Mouse (Mus musculus) CH12.LX (cell line): ENCODE data around the gene Zdhhc4. TPM values are rescaled to one million over a fixed set of nuclear protein-coding genes. Genes with fewer than 3 reads are reported as not detected.

Experiments used
- DNase-seq: peaks from one replicate; pipeline ENCODE4 v3.0.0-alpha.2; 2013; ENCODE audit errors: extremely low read depth
- H3K27ac ChIP-seq: 2 replicates; pipeline ENCODE4 v1.5.1; 2012; ENCODE audit warnings: low read depth, mild to moderate bottlenecking, control low read depth, moderate library complexity; ENCODE audit not compliant: insufficient read depth
- H3K27me3 ChIP-seq: replicated peaks from 2 replicates; pipeline ENCODE3; 2012; ENCODE audit warnings: inconsistent platforms
- H3K36me3 ChIP-seq, 2 experiments: replicated peaks in 1 of 2; 2 replicates each; pipeline versions ENCODE3 to v1.6.1; 2012; ENCODE audit warnings: inconsistent platforms in 1 of 2, low read length in 1 of 2, mild to moderate bottlenecking in 1 of 2, mixed read lengths in 1 of 2, moderate library complexity in 1 of 2; ENCODE audit not compliant: control insufficient read depth in 1 of 2, insufficient read depth in 1 of 2
- H3K4me1 ChIP-seq, 2 experiments: 2 replicates each; pipeline ENCODE4 v1.6.1; 2012; ENCODE audit warnings: inconsistent platforms in 1 of 2, moderate library complexity in 1 of 2; ENCODE audit not compliant: insufficient read depth in 2 of 2, control insufficient read depth in 1 of 2
- H3K4me2 ChIP-seq: 2 replicates; pipeline ENCODE4 v1.6.1; 2012; ENCODE audit warnings: low read depth, mild to moderate bottlenecking, control low read depth; ENCODE audit not compliant: poor library complexity, insufficient read depth, severe bottlenecking
- H3K4me3 ChIP-seq, 3 experiments: fragments of 150-350 bp in 1 of 3; sonication (generic) in 1 of 3; replicated peaks in 1 of 3; 2 replicates each; pipeline versions ENCODE3 to v1.5.1; 2011 to 2012; ENCODE audit warnings: low read depth in 2 of 3, low read length in 2 of 3, mild to moderate bottlenecking in 2 of 3, moderate library complexity in 2 of 3, control low read depth in 1 of 3, improper control_type of control experiment in 1 of 3, inconsistent platforms in 1 of 3, mixed read lengths in 1 of 3; ENCODE audit not compliant: poor library complexity in 1 of 3
- H3K79me2 ChIP-seq: replicated peaks from 2 replicates; pipeline ENCODE4 v1.6.1; 2012; ENCODE audit warnings: mild to moderate bottlenecking, moderate library complexity; ENCODE audit not compliant: control insufficient read depth, poor library complexity, insufficient read depth, severe bottlenecking; ENCODE audit errors: extremely low read depth
- H3K9ac ChIP-seq: 2 replicates; pipeline ENCODE4 v1.6.1; 2012; ENCODE audit warnings: low read depth, mild to moderate bottlenecking, control low read depth, moderate library complexity; ENCODE audit not compliant: insufficient read depth
- H3K9me3 ChIP-seq: replicated peaks from 2 replicates; pipeline ENCODE3; 2012; ENCODE audit warnings: low read length, inconsistent platforms, mixed read lengths
- BHLHE40 ChIP-seq: IDR thresholded peaks from 2 replicates; pipeline ENCODE4 v1.6.1; 2011; ENCODE audit warnings: mild to moderate bottlenecking, low read depth, low read length, improper control_type of control experiment
- CHD1 ChIP-seq: IDR thresholded peaks from 2 replicates; pipeline ENCODE4 v1.6.1; 2012; ENCODE audit warnings: low read depth, low read length, improper control_type of control experiment, inconsistent platforms
- CTCF ChIP-seq, 2 experiments: IDR thresholded peaks in 1 of 2; conservative IDR thresholded peaks in 1 of 2; 2 replicates each; pipeline ENCODE4 v1.5.1; 2011 to 2012; ENCODE audit warnings: low read depth in 2 of 2, low read length in 2 of 2, improper control_type of control experiment in 1 of 2, inconsistent platforms in 1 of 2, mild to moderate bottlenecking in 1 of 2, moderate library complexity in 1 of 2
- E2F4 ChIP-seq: IDR thresholded peaks from 2 replicates; pipeline ENCODE4 v1.6.1; 2011; ENCODE audit warnings: low read depth, low read length, improper control_type of control experiment; ENCODE audit not compliant: insufficient replicate concordance
- ELF1 ChIP-seq: IDR thresholded peaks from 2 replicates; pipeline ENCODE4 v1.6.1; 2014; ENCODE audit warnings: low read depth, mild to moderate bottlenecking, inconsistent platforms, low read length, improper control_type of control experiment
- HCFC1 ChIP-seq: IDR thresholded peaks from 2 replicates; pipeline ENCODE4 v1.6.1; 2012; ENCODE audit warnings: low read depth, mild to moderate bottlenecking, inconsistent platforms, low read length, improper control_type of control experiment
- IRF4 ChIP-seq: IDR thresholded peaks from 2 replicates; pipeline ENCODE4 v1.6.1; 2014; ENCODE audit warnings: low read depth, mild to moderate bottlenecking, inconsistent platforms, low read length, improper control_type of control experiment
- JUN ChIP-seq: IDR thresholded peaks from 2 replicates; pipeline ENCODE4 v1.6.1; 2011; ENCODE audit warnings: low read depth, mild to moderate bottlenecking, low read length, improper control_type of control experiment, moderate library complexity; ENCODE audit not compliant: insufficient read depth
- KAT2A ChIP-seq: IDR thresholded peaks from 2 replicates; pipeline ENCODE4 v1.6.1; 2012; ENCODE audit warnings: low read length, improper control_type of control experiment, inconsistent platforms; ENCODE audit not compliant: insufficient replicate concordance
- MAFK ChIP-seq: IDR thresholded peaks from 2 replicates; pipeline ENCODE4 v1.6.1; 2011; ENCODE audit warnings: low read length, improper control_type of control experiment; ENCODE audit not compliant: insufficient replicate concordance
- MAX ChIP-seq: IDR thresholded peaks from 2 replicates; pipeline ENCODE4 v1.6.1; 2011; ENCODE audit warnings: low read length, improper control_type of control experiment
- MAZ ChIP-seq: IDR thresholded peaks from 2 replicates; pipeline ENCODE4 v1.6.1; 2012; ENCODE audit warnings: low read depth, mild to moderate bottlenecking, inconsistent platforms, low read length, improper control_type of control experiment, moderate library complexity
- MXI1 ChIP-seq: IDR thresholded peaks from 2 replicates; pipeline ENCODE4 v1.6.1; 2011; ENCODE audit warnings: mild to moderate bottlenecking, low read depth, low read length, improper control_type of control experiment
- MYC ChIP-seq: IDR thresholded peaks from 2 replicates; pipeline ENCODE4 v1.6.1; 2011; ENCODE audit warnings: low read depth, mild to moderate bottlenecking, improper control_type of control experiment, low read length
- NELFE ChIP-seq: IDR thresholded peaks from 2 replicates; pipeline ENCODE4 v1.6.1; 2011; ENCODE audit warnings: low read depth, low read length, improper control_type of control experiment
- NRF1 ChIP-seq: IDR thresholded peaks from 2 replicates; pipeline ENCODE4 v1.6.1; 2014; ENCODE audit warnings: low read depth, mild to moderate bottlenecking, inconsistent platforms, low read length, improper control_type of control experiment, moderate library complexity
- PAX5 ChIP-seq: IDR thresholded peaks from 2 replicates; pipeline ENCODE4 v1.6.1; 2012; ENCODE audit warnings: low read length, inconsistent platforms, mixed read lengths
- POLR2A ChIP-seq: IDR thresholded peaks from 2 replicates; pipeline ENCODE4 v1.6.1; 2011; ENCODE audit warnings: low read depth, mild to moderate bottlenecking, improper control_type of control experiment, low read length
- POLR2AphosphoS2 ChIP-seq: IDR thresholded peaks from 2 replicates; pipeline ENCODE4 v1.6.1; 2011; ENCODE audit warnings: low read depth, low read length, improper control_type of control experiment
- RCOR1 ChIP-seq: conservative IDR thresholded peaks from 2 replicates; pipeline ENCODE4 v1.6.1; 2012; ENCODE audit warnings: low read depth, mild to moderate bottlenecking, inconsistent platforms, low read length, improper control_type of control experiment
- SIN3A ChIP-seq: IDR thresholded peaks from 2 replicates; pipeline ENCODE4 v1.6.1; 2012; ENCODE audit warnings: low read length, improper control_type of control experiment, inconsistent platforms
- TBP ChIP-seq: conservative IDR thresholded peaks from 2 replicates; pipeline ENCODE4 v1.6.1; 2011; ENCODE audit warnings: low read depth, low read length, improper control_type of control experiment
- TCF12 ChIP-seq: IDR thresholded peaks from 2 replicates; pipeline ENCODE4 v1.6.1; 2014; ENCODE audit warnings: low read depth, mild to moderate bottlenecking, inconsistent platforms, low read length, improper control_type of control experiment
- UBTF ChIP-seq: IDR thresholded peaks from 2 replicates; pipeline ENCODE4 v1.6.1; 2012; ENCODE audit warnings: low read depth, mild to moderate bottlenecking, inconsistent platforms, low read length, improper control_type of control experiment, moderate library complexity
- USF1 ChIP-seq: IDR thresholded peaks from 2 replicates; pipeline ENCODE4 v1.6.1; 2014; ENCODE audit warnings: low read depth, mild to moderate bottlenecking, inconsistent platforms, low read length, improper control_type of control experiment
- ZC3H11A ChIP-seq: IDR thresholded peaks from 2 replicates; pipeline ENCODE4 v1.6.1; 2012; ENCODE audit warnings: low read depth, mild to moderate bottlenecking, inconsistent platforms, low read length, improper control_type of control experiment
- ZKSCAN1 ChIP-seq: IDR thresholded peaks from 2 replicates; pipeline ENCODE4 v1.6.1; 2012; ENCODE audit warnings: low read depth, inconsistent platforms, low read length, improper control_type of control experiment, borderline replicate concordance
- ZMIZ1 ChIP-seq: IDR thresholded peaks from 2 replicates; pipeline ENCODE4 v1.6.1; 2012; ENCODE audit warnings: low read depth, mild to moderate bottlenecking, inconsistent platforms, low read length, improper control_type of control experiment
- ZNF384 ChIP-seq: IDR thresholded peaks from 2 replicates; pipeline ENCODE4 v1.6.1; 2012; ENCODE audit warnings: low read depth, low read length, improper control_type of control experiment, inconsistent platforms
- dilution Hi-C: fragments of 300-500 bp; cut with MboI; formaldehyde crosslinking; loops from 2 replicates; pipeline ENCODE4 v1.14.3; 2020; ENCODE audit warnings: low sequenced_read_pairs; ENCODE audit not compliant: extremely low pct_unique_long_range_greater_than_20kb, extremely low pct_ligation_motif_present
- in situ Hi-C: fragments of 300-500 bp; cut with MboI; formaldehyde crosslinking; loops from 3 replicates; pipeline ENCODE4 v1.14.3; 2019; ENCODE audit warnings: low sequenced_read_pairs, low pct_ligation_motif_present, low pct_unique_long_range_greater_than_20kb, mixed read lengths
- polyA plus RNA-seq: library from polyadenylated mRNA; unstranded; fragments of >175 nt; gene quantifications from 2 replicates; pipeline ENCODE4 v1.2.1, GENCODE M21; 2012; ENCODE audit warnings: low read depth; ENCODE audit not compliant: insufficient read length
- total RNA-seq, 2 experiments: library from RNA; depleted of rRNA; stranded (reverse); fragments of 300-350 nt in 1 of 2; fragments of >200 nt in 1 of 2; gene quantifications; 2 replicates each; pipeline ENCODE4 v1.2.3; 2012 to 2014

The Zdhhc4 gene
- total and polyA plus RNA-seq, 3 experiments: 16.3 to 51.5 (median 19.9) TPM

DNA sequence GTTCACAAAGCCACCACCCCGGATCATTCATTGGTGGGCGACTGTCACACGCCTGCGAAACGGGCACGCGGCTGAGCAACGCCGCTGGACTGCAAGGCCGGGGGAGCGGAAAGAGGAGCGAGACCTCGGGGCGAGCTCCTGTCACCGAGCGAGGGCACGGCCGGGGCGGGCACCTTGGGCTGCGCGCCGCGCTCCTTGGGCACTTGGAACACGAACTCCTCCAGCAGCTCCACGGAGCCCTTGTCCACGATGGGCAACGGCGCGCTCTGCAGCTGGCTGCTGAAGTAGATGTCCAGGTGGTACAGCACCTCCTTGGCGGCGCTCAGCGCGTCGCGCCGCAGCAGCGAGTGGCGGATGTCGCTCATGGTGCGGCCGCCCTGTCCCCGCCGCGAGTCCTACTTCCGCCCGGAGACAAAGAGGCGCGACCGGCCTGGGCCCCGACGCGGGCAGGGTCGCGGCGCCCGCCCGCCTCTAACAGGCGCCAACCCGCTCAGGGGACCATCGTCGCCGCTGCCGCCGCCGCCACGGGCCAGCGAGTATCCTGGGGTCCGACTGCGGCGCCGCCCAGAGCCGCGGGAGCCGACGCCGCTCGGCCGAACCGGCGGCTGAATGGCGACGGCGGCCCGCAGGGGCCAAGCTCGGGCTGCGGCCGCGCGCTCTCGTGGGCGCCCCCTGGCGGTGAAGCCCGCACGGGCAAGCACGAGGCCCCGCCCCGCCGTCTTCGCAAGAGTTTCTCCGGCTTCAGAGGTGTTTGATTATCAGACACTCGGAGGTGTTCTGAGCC is 14.1 kb downstream of the Zdhhc4 start, which contains the start of gene E130309D02Rik:
E130309D02Rik (minus strand) TSS at position 631 of the 784 bp plus-strand sequence.
- peaks cover 49 to 77% of the 10 kb centered on the region in 2 experiments for H3K36me3 ChIP-seq

GRCm38 (mm10) chr5:143314183-143314729 is 14.8 kb downstream of the Zdhhc4 start:
- Histone ChIP-seq H3K4me3 (peak overlapping the region; percentile 77 to 94 (median 89)), H3K79me2 (peaks cover 21% of the 10 kb centered on the region), H3K9me3 (no peaks in the 10 kb centered on the region), H3K4me1 (peaks cover 5 to 30% of the 10 kb centered on the region in 2 experiments; a peak in 3 of 4 replicates), H3K27ac (peak overlapping the region; percentile 68; the same call in 1 of the 2 replicates), H3K27me3 (no peaks in the 10 kb centered on the region), H3K36me3 (peaks cover 50 to 77% of the 10 kb centered on the region in 2 experiments), H3K9ac (peak overlapping the region; percentile 84), H3K4me2 (peak overlapping the region; percentile 94)
- TF ChIP-seq SIN3A: peak; percentile 72; the same call in 1 of the 2 replicates
- no peak for TF ChIP-seq MAFK
- peak; percentile 42; the same call in 1 of the 2 replicates for TF ChIP-seq ELF1
- TF ChIP-seq CHD1: peak; percentile 21; the same call in 1 of the 2 replicates
- TF ChIP-seq MYC: 0 out of 2 replicates have a peak, but pooled peaks have one; percentile 33
- in situ Hi-C loops (no loop called here), dilution Hi-C loops (no loop called here)
- DNase-seq: peak; percentile 50

More for the DNA sequence above, 14.1 kb downstream of the Zdhhc4 start, which contains the start of gene E130309D02Rik:
- Histone ChIP-seq H3K9me3 (no peaks in the 10 kb centered on the region), H3K79me2 (peaks cover 21% of the 10 kb centered on the region), H3K4me3 (peak within 1 kb of the TSS; percentile 77 to 94 (median 89)), H3K4me2 (peak within 1 kb of the TSS; percentile 94), H3K27ac (peak within 1 kb of the TSS; percentile 68), H3K27me3 (no peaks in the 10 kb centered on the region), H3K4me1 (peaks cover 5 to 30% of the 10 kb centered on the region in 2 experiments; a peak in 3 of 4 replicates), H3K9ac (peak within 1 kb of the TSS; percentile 84)
- TF ChIP-seq MAZ: no peak
- no peak for TF ChIP-seq ZC3H11A
- TF ChIP-seq HCFC1: peak; percentile 60
- TF ChIP-seq BHLHE40: 0 out of 2 replicates have a peak, but pooled peaks have one; percentile 24
- TF ChIP-seq KAT2A: peak; percentile 55; the same call in 1 of the 2 replicates
- no peak for TF ChIP-seq ZKSCAN1
- no peak for TF ChIP-seq RCOR1
- TF ChIP-seq CTCF (conservative IDR thresholded peaks at IDR 0.05 in 1 of 2, IDR thresholded peaks at IDR 0.05 in 1 of 2; ENCODE audit: low read depth in 2 of 2, low read length in 2 of 2): peak; percentile 24 to 80; a peak in 2 of 4 replicates
- TF ChIP-seq TCF12: peak; percentile 63; the same call in 1 of the 2 replicates
- TF ChIP-seq MYC: peak; percentile 48; the same call in 1 of the 2 replicates
- TF ChIP-seq MAX: peak; percentile 59
- TF ChIP-seq MXI1: peak; percentile 67
- no peak for TF ChIP-seq PAX5
- no peak for TF ChIP-seq JUN
- TF ChIP-seq NELFE: peak; percentile 90
- peak; percentile 84 for TF ChIP-seq UBTF
- TF ChIP-seq POLR2A: peak; percentile 83
- no peak for TF ChIP-seq IRF4
- 0 out of 2 replicates have a peak, but pooled peaks have one; percentile 41 for TF ChIP-seq POLR2AphosphoS2
- TF ChIP-seq ZMIZ1: peak; percentile 64; the same call in 1 of the 2 replicates
- no peak for TF ChIP-seq USF1
- TF ChIP-seq NRF1: 0 out of 2 replicates have a peak, but pooled peaks have one; percentile 25
- TF ChIP-seq ZNF384: no peak
- TF ChIP-seq CHD1: no peak
- peak; percentile 85 for TF ChIP-seq ELF1
- no peak for TF ChIP-seq TBP
- TF ChIP-seq SIN3A: peak; percentile 66
- no peak for TF ChIP-seq E2F4
- in situ Hi-C loops (no loop called here), dilution Hi-C loops (no loop called here)
- peak; percentile 68 for DNase-seq
